Mouse (Mus musculus) kidney, adult 2 months (tissue): ENCODE measurements at regions not wholly inside any gene's neighbourhood (a gene's known extent, or its start where the extent isn't known, plus 50 kb on each side); places are given as distances from the start of the nearest gene placed in this dataset.

Experiments
- CTCF ChIP-seq: fragments of 200-500 bp; conservative IDR thresholded peaks from 2 replicates; pipeline ENCODE4 v1.5.1; 2011; ENCODE audit warnings: low read depth, mild to moderate bottlenecking, control low read depth, low read length, moderate library complexity, mixed read lengths; ENCODE audit not compliant: insufficient read depth, insufficient read length
- POLR2A ChIP-seq: fragments of 200-500 bp; IDR thresholded peaks from one replicate; pipeline ENCODE4 v1.6.1; 2011; ENCODE audit warnings: low read depth, low read length, control low read depth

DNA sequence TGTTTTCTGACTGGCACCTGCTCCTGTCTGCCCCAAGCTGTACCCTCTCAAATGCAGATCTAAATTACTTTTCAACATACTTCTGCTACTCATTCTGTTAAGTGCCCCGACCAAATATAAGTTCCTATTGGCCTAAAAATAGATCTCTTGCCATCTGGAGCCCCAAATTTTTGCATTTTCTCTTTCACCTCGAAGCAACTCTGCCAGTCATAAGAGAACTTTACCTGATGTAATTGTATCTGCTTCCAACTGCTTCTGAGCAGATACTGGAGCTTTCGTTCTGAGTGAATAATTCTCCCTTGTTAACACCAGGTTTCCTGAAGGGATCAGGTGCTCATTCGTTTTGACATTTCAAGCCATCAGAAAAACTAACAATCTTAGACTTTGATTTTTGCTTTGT, 501.2 kb downstream of the Inhba start:
- TF ChIP-seq POLR2A (no peak), CTCF (no peak)
